Mouse (Mus musculus): ENCODE data around the gene Bricd5. TPM values are rescaled to one million over a fixed set of nuclear protein-coding genes. Genes with fewer than 3 reads are reported as not detected.

Gene Bricd5
- polyA plus RNA-seq (2015; fragmentation: Nextera tagmentation; extraction: Ambion mirVana), result 0.18 TPM in 1 of 2 replicates, not detected in the other

DNA sequence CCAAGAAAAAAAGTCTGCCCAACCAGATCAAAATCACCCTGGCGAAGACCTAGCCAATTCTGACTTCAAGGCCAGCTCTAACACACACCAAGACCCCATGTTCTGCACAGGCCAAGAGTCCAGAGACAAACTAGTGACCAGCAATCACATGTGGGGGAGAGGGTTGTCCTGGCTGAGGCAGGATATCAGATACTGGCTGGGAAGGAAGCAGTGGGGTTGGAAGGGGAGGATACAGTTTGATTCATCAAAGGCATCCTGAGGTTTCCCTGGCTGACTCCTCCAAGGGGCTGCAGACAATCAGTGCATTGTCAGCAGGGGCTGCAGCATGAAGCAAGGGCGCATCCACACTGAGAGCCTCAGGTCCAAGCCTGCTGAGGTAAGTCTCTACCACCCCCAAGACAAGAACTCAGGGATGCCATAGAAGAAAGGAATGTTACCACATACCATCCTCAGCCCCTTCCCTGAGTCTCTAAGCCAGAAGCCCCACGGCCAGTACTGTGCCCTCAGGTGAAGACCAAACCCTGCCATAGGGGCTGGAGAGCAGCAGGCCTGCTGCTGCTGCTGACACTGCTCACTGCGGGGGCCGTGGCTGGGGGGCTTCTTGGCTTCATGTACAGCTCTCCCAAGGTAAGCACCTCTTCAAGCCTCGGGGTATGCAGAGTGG is at the start of gene Bricd5:
TSS of gene Bricd5 (plus strand) at position 273 of the 664 bp plus-strand sequence.

DNA sequence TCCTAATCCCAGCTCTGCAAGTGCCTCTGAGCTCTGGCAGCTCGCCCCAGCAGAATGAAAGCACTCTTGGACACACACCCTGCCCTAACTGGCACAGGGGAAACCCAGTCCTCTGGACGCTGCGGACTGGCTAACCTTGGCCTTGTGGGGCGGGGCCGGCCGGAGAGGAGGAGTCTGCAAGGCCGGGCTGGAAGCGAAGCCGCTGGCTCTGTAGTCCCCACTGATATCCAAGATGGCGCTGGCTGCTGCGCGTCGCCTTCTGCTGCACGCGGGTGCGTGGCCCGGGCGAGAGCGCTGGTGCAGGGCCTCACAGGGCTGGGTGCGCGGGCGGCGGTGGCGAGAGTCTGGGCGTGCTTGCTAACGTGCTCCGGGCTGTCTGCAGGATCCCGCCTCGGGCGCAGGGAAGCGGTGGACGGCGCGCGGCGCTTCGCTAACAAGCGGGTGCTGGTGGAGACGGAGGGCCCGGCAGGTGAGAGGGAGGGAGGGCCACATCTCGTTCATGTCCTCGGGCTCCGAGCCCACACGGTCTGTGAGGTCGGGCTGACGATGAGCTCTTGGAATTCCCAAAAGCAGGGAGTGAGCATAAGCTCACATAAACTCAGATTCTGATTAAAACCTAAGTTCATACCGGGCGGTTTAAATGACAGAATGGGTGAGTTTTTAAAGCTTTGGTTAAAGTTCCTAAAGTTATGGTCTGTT is 47.1 kb upstream of the Bricd5 start, which contains the start of gene Eci1:
TSS of gene Eci1 (plus strand) at position 171 of the 699 bp plus-strand sequence.

DNA sequence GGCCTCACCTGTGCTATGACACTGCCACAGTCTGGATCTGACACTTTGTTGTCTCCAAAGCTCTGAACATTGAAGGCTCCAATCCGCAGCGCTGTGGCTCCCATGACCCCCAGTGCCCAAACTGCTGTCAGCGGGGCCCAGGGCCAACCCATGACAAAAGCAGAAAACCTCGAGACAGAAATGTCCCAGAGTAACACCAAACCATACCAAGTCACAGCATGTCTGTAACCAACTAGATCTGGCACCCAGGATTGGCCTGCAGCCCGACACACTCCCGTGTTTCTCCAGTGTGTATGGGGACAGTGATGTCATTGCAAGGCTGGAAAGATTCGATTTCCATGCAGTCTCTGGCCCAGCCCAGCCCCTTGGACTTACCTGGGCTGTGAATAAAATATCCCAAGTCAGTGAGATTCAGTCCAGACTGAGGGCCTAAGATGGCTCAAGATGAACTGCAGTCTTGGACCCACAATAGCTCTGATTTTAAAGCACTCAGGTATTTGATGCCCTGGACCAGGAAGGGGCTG is 31.0 kb upstream of the Bricd5 start, which contains the start of gene Dnase1l2:
TSS of gene Dnase1l2 (minus strand) at position 474 of the 524 bp plus-strand sequence.

DNA sequence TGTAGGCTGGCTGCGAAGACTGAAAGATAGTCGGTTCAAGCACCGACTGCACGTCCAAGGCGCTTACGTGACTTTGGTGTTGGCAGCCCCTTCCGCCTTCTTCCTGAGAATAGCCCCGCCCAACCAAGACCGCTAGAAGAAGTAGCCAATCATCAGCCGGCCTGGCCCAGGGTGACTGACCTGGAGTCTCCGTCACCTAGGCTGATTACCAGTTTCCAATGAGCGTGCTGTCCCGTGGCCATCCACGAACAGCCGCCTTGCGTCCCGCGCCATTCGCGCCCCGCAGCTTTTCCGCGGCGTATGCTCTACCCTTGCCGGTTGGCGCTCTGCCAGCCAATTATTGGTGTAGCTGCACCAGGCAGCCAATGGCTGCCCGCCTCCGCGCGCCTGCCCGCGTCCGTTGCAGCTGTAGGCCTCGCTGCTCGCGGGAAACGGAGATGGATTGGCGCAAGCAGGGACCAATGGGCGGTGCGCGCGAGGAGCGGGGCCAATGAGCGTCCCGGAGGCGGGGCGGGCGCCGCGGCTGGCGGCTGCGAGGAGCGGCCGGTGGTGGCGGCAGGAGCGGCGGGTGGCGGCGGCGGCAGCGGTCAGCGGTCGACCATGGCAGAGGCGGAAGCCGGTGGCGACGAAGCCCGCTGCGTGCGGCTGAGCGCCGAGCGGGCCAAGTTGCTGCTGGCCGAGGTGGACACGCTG is 3.6 kb upstream of the Bricd5 start, which contains the start of the genes E4f1 and Pgp:
TSS of gene E4f1 (minus strand) at position 404 of the 693 bp plus-strand sequence.
TSS of gene Pgp (plus strand) at position 483 of the 693 bp plus-strand sequence.

DNA sequence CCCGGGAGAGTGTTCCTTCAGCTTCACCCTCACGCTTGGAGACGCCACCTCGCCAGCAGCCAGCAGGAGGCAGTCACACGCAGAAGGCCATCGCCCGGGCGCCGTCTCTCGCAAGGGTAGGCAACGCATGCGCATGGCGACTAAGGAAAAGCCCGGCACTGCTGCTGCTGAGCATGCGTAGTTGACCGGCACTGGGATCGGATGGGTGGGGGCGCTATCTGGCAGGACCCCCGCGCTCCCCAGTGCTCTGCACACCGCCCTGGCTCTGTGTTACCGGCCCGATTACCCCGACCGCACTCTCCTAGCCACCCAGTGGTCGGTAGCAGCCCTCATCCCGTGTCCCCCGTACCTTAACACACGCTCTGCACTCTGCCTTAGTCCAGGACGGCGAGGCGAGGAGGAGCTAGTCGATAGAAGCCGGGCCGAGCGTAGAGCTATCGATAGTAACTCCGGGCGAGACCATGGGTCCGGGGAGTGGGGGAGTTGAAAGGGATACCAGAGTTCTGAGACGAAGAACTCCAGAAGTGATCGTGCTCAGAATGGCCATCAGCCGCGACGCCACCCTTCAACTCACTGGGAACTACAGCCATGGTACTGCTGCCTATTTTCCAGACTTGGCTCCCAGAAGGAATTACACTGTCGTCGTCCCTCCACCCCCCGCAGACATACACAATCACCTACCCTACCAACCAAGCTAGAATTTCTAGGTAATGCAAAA is 5.1 kb downstream of the Bricd5 start, which contains the start of gene Mlst8:
TSS of gene Mlst8 (minus strand) at position 416 of the 718 bp plus-strand sequence.

DNA sequence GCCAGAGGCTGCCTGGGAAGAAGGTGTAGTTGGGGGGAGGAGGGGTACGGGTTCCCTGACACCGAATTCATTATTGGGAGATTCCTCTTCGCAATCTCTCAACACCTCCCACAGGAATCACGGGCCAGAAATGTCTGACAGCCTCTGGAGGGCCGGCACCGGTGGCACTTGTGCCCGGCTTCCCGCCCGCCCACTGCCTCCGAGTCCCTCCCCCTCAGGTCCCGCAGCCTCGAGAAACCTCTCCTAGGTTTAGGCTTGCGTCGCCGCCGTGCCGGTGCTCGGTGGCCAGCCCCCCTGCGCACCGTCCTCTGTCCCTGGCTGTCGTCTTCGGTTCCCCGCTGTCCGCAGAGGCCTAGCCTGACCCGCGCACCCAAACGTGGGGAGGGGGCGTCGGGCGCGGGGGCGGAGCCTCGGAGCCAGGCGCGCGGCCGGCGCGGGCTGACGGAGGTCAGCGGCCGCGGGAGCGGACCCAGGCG is 14.5 kb downstream of the Bricd5 start, which contains the start of gene Caskin1:
TSS of gene Caskin1 (plus strand) at position 416 of the 476 bp plus-strand sequence.

Other genes with a start within 250 kb of the Bricd5 start
- 8.1 and 10.8 TPM in 2 replicates for gene Ccnf, start 222.4 kb upstream of the Bricd5 start, polyA plus RNA-seq (2015; fragmentation: Nextera tagmentation; extraction: Ambion mirVana)
- not detected in 2 replicates for gene Abca17, start 122.8 kb upstream of the Bricd5 start, polyA plus RNA-seq (2015; fragmentation: Nextera tagmentation; extraction: Ambion mirVana)
- gene Abca3, start 121.9 kb upstream of the Bricd5 start, polyA plus RNA-seq (2015; fragmentation: Nextera tagmentation; extraction: Ambion mirVana), result 8.5 and 9.1 TPM in 2 replicates
- 110 and 123 TPM in 2 replicates for gene Rnps1, start 59.3 kb upstream of the Bricd5 start, polyA plus RNA-seq (2015; fragmentation: Nextera tagmentation; extraction: Ambion mirVana)
- gene Eci1, start 47.2 kb upstream of the Bricd5 start, polyA plus RNA-seq (2015; fragmentation: Nextera tagmentation; extraction: Ambion mirVana), result 161 and 184 TPM in 2 replicates
- 0.84 and 1.2 TPM in 2 replicates for gene Dnase1l2, start 30.8 kb upstream of the Bricd5 start, polyA plus RNA-seq (2015; fragmentation: Nextera tagmentation; extraction: Ambion mirVana)
- 19.6 and 21.0 TPM in 2 replicates for gene E4f1, start 3.6 kb upstream of the Bricd5 start, polyA plus RNA-seq (2015; fragmentation: Nextera tagmentation; extraction: Ambion mirVana)
- gene Pgp, start 3.5 kb upstream of the Bricd5 start, polyA plus RNA-seq (2015; fragmentation: Nextera tagmentation; extraction: Ambion mirVana), result 63.5 and 100 TPM in 2 replicates
- gene Mlst8, start 5.2 kb downstream of the Bricd5 start, polyA plus RNA-seq (2015; fragmentation: Nextera tagmentation; extraction: Ambion mirVana), result 9.9 and 17.7 TPM in 2 replicates
- gene Caskin1, start 14.7 kb downstream of the Bricd5 start, polyA plus RNA-seq (2015; fragmentation: Nextera tagmentation; extraction: Ambion mirVana), result 7.2 and 10.6 TPM in 2 replicates
- 37.0 and 46.7 TPM in 2 replicates for gene Traf7, start 54.1 kb downstream of the Bricd5 start, polyA plus RNA-seq (2015; fragmentation: Nextera tagmentation; extraction: Ambion mirVana)
- gene Rab26, start 60.3 kb downstream of the Bricd5 start, polyA plus RNA-seq (2015; fragmentation: Nextera tagmentation; extraction: Ambion mirVana), result 1.3 and 1.8 TPM in 2 replicates
- gene Pkd1, start 76.0 kb downstream of the Bricd5 start, polyA plus RNA-seq (2015; fragmentation: Nextera tagmentation; extraction: Ambion mirVana), result 16.5 and 20.0 TPM in 2 replicates
- gene Tsc2, start 158.7 kb downstream of the Bricd5 start, polyA plus RNA-seq (2015; fragmentation: Nextera tagmentation; extraction: Ambion mirVana), result 20.9 and 23.8 TPM in 2 replicates
- gene Nthl1, start 158.8 kb downstream of the Bricd5 start, polyA plus RNA-seq (2015; fragmentation: Nextera tagmentation; extraction: Ambion mirVana), result 13.6 and 14.1 TPM in 2 replicates
- gene Slc9a3r2, start 176.4 kb downstream of the Bricd5 start, polyA plus RNA-seq (2015; fragmentation: Nextera tagmentation; extraction: Ambion mirVana), result 61.7 and 66.2 TPM in 2 replicates
- gene Npw, start 184.6 kb downstream of the Bricd5 start, polyA plus RNA-seq (2015; fragmentation: Nextera tagmentation; extraction: Ambion mirVana), result not detected in 2 replicates
- gene Zfp598, start 195.8 kb downstream of the Bricd5 start, polyA plus RNA-seq (2015; fragmentation: Nextera tagmentation; extraction: Ambion mirVana), result 11.8 and 14.9 TPM in 2 replicates
- gene Syngr3, start 216.1 kb downstream of the Bricd5 start, polyA plus RNA-seq (2015; fragmentation: Nextera tagmentation; extraction: Ambion mirVana), result 14.5 and 51.8 TPM in 2 replicates
- 36.3 and 36.6 TPM in 2 replicates for gene Gfer, start 222.3 kb downstream of the Bricd5 start, polyA plus RNA-seq (2015; fragmentation: Nextera tagmentation; extraction: Ambion mirVana)
- 1.6 and 2.0 TPM in 2 replicates for gene Noxo1, start 222.3 kb downstream of the Bricd5 start, polyA plus RNA-seq (2015; fragmentation: Nextera tagmentation; extraction: Ambion mirVana)
- gene Tbl3, start 233.8 kb downstream of the Bricd5 start, polyA plus RNA-seq (2015; fragmentation: Nextera tagmentation; extraction: Ambion mirVana), result 21.3 and 34.2 TPM in 2 replicates
- not detected in 2 replicates for gene Rnf151, start 244.2 kb downstream of the Bricd5 start, polyA plus RNA-seq (2015; fragmentation: Nextera tagmentation; extraction: Ambion mirVana)
- 872 and 948 TPM in 2 replicates for gene Rps2, start 244.2 kb downstream of the Bricd5 start, polyA plus RNA-seq (2015; fragmentation: Nextera tagmentation; extraction: Ambion mirVana)

Measured in adrenal gland, postnatal 0 days (tissue).